Mouse (Mus musculus) telencephalon, adult 2 months (tissue): ENCODE results near the gene Pnpla1.

Experiments
- DNase-seq: peaks from one replicate; pipeline ENCODE4 v3.0.0-alpha.2; 2011; ENCODE audit warnings: low read depth, low spot score

Gene Pnpla1

GRCm38 (mm10) chr17:28922096-28922495 lies 63.9 kb downstream of the Pnpla1 start:
- no peak for DNase-seq

GRCm38 (mm10) chr17:28924957-28925595 lies 66.9 kb downstream of the Pnpla1 start:
- no peak for DNase-seq

- peak; percentile 47 for DNase-seq
Observed at GRCm38 (mm10) chr17:28926380-28926779, 68.2 kb downstream of the Pnpla1 start.

- DNase-seq, result no peak
Observed at GRCm38 (mm10) chr17:28926866-28927635, 68.8 kb downstream of the Pnpla1 start.

- no peak for DNase-seq
Observed at GRCm38 (mm10) chr17:28928004-28928403, 69.8 kb downstream of the Pnpla1 start.

- DNase-seq, result no peak
Observed at GRCm38 (mm10) chr17:28929369-28929768, 71.2 kb downstream of the Pnpla1 start.

- DNase-seq, result no peak
Observed at GRCm38 (mm10) chr17:28930392-28931074, 72.3 kb downstream of the Pnpla1 start.

GRCm38 (mm10) chr17:28931436-28932211 lies 73.4 kb downstream of the Pnpla1 start:
- no peak for DNase-seq

GRCm38 (mm10) chr17:28932274-28932673 lies 74.1 kb downstream of the Pnpla1 start:
- DNase-seq, result no peak

- DNase-seq, result no peak
Observed at GRCm38 (mm10) chr17:28934120-28934916, 76.1 kb downstream of the Pnpla1 start.

- no peak for DNase-seq
Observed at GRCm38 (mm10) chr17:28936133-28936532, 77.9 kb downstream of the Pnpla1 start.

- no peak for DNase-seq
Observed at GRCm38 (mm10) chr17:28936622-28937345, 78.6 kb downstream of the Pnpla1 start.
